Mouse (Mus musculus) lung, postnatal 36 days (tissue): Measurements from ENCODE around the gene Ly75.
A peak's percentile ranks its signal among the peaks of the same experiment; 100 is the strongest.

Source experiments
- DNase-seq: peaks from one replicate; pipeline ENCODE4 v3.0.0; 2022; ENCODE audit warnings: mixed read lengths

The Ly75 gene

GRCm38 (mm10) chr2:60369454-60369853, 13.6 kb downstream of the Ly75 start:
- peak; percentile 41 for DNase-seq

GRCm38 (mm10) chr2:60367871-60368270, 15.2 kb downstream of the Ly75 start:
- DNase-seq = no peak

GRCm38 (mm10) chr2:60367204-60367603, 15.9 kb downstream of the Ly75 start:
- DNase-seq = peak; percentile 24

GRCm38 (mm10) chr2:60365820-60366610, 17.1 kb downstream of the Ly75 start:
- no peak for DNase-seq

- DNase-seq = no peak
Observed at GRCm38 (mm10) chr2:60365138-60365775, 17.8 kb downstream of the Ly75 start.

- DNase-seq = no peak
Observed at GRCm38 (mm10) chr2:60362146-60362545, 21.0 kb downstream of the Ly75 start.

- no peak for DNase-seq
Observed at GRCm38 (mm10) chr2:60359796-60360195, 23.3 kb downstream of the Ly75 start.

- no peak for DNase-seq
Observed at GRCm38 (mm10) chr2:60355388-60355683, 27.8 kb downstream of the Ly75 start.

GRCm38 (mm10) chr2:60354541-60355387, 28.3 kb downstream of the Ly75 start:
- DNase-seq = peak; percentile 20

GRCm38 (mm10) chr2:60352296-60352695, 30.8 kb downstream of the Ly75 start:
- no peak for DNase-seq

- no peak for DNase-seq
Observed at GRCm38 (mm10) chr2:60351781-60352180, 31.3 kb downstream of the Ly75 start.

- peak; percentile 30 for DNase-seq
Observed at GRCm38 (mm10) chr2:60347875-60348274, 35.2 kb downstream of the Ly75 start.

GRCm38 (mm10) chr2:60346531-60346930, 36.6 kb downstream of the Ly75 start:
- no peak for DNase-seq

- DNase-seq = no peak
Observed at GRCm38 (mm10) chr2:60345717-60346116, 37.4 kb downstream of the Ly75 start.

- no peak for DNase-seq
Observed at GRCm38 (mm10) chr2:60343607-60344289, 39.4 kb downstream of the Ly75 start.

GRCm38 (mm10) chr2:60342107-60342880, 40.8 kb downstream of the Ly75 start:
- DNase-seq = no peak

- no peak for DNase-seq
Observed at GRCm38 (mm10) chr2:60337937-60338336, 45.2 kb downstream of the Ly75 start.

GRCm38 (mm10) chr2:60328641-60329040, 54.5 kb downstream of the Ly75 start:
- no peak for DNase-seq

GRCm38 (mm10) chr2:60327581-60327980, 55.5 kb downstream of the Ly75 start:
- DNase-seq = no peak

- no peak for DNase-seq
Observed at GRCm38 (mm10) chr2:60326948-60327347, 56.2 kb downstream of the Ly75 start.

GRCm38 (mm10) chr2:60323411-60323810, 59.7 kb downstream of the Ly75 start:
- DNase-seq = peak; percentile 8

- DNase-seq = no peak
Observed at GRCm38 (mm10) chr2:60322031-60322726, 60.9 kb downstream of the Ly75 start.
